Mouse (Mus musculus) embryonic fibroblast, embryonic 13.5 days (primary cell): Measurements from ENCODE around the gene Itk.

ENCODE experiments used
- CTCF ChIP-seq: IDR thresholded peaks from 2 replicates; pipeline ENCODE4 v1.5.1; 2011; ENCODE audit warnings: mild to moderate bottlenecking, control low read depth, low read length, moderate library complexity, borderline replicate concordance; ENCODE audit not compliant: insufficient read depth
- POLR2A ChIP-seq: IDR thresholded peaks from 2 replicates; pipeline ENCODE4 v1.6.1; 2011; ENCODE audit warnings: low read depth, mild to moderate bottlenecking, control low read depth, low read length, moderate library complexity

GRCm38 (mm10) chr11:46286803-46287202, 102.5 kb downstream of the Itk start:
- no peak for TF ChIP-seq POLR2A
- no peak for TF ChIP-seq CTCF
